Mouse (Mus musculus): ENCODE measurements around the gene Frmd4a. TPM values are rescaled to one million over a fixed set of nuclear protein-coding genes. Genes with fewer than 3 reads are reported as not detected.

The Frmd4a gene
- polyA plus RNA-seq, 1 experiment: 7.7 TPM

DNA sequence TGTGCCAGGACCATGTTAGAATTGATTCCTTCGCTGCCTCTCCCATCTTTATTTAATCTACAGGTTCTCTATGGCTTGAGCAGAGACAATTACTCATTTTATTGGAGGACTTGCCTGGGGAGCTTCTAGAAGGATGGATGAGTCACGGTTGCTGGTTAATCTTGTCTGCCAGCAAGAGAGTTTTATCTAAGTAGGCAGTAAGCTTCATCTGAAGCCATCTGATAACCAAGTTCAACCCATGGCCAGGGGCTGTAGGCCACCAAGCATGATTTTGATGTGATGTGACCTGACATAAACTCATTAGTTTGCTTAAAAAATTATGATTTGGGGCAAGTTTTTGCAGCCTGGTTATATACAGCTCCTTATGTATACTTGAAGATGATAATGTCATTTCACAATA is 38.0 kb downstream of the Frmd4a start:
- Histone ChIP-seq H3K4me3 (replicated peaks) (no peak overlapping the region), H3K4me1 (no peaks in the 10 kb centered on the region), H3K9me3 (no peaks in the 10 kb centered on the region), H3K27me3 (replicated peaks) (peaks cover 2% of the 10 kb centered on the region), H3K36me3 (replicated peaks; ENCODE audit: low read length) (no peaks in the 10 kb centered on the region)
- TF ChIP-seq GATA1 (IDR thresholded peaks at IDR 0.05; ENCODE audit: borderline replicate concordance, low read length) (no peak), FLI1 (IDR thresholded peaks at IDR 0.05; ENCODE audit: low read length) (no peak)

- TF ChIP-seq GATA1 (IDR thresholded peaks at IDR 0.05; ENCODE audit: borderline replicate concordance, low read length) (no peak), FLI1 (IDR thresholded peaks at IDR 0.05; ENCODE audit: low read length) (no peak)
- Histone ChIP-seq H3K4me1 (no peaks in the 10 kb centered on the region), H3K9me3 (no peaks in the 10 kb centered on the region), H3K4me3 (replicated peaks) (no peak overlapping the region), H3K27me3 (replicated peaks) (peaks cover 2% of the 10 kb centered on the region), H3K36me3 (replicated peaks; ENCODE audit: low read length) (no peaks in the 10 kb centered on the region)
These were observed 43.2 kb downstream of the Frmd4a start for GRCm38 (mm10) chr2:4060675-4061074.

GRCm38 (mm10) chr2:4071831-4072230 is 54.3 kb downstream of the Frmd4a start:
- no peaks in the 10 kb centered on the region for H3K36me3 ChIP-seq (replicated peaks; ENCODE audit: low read length)
- H3K27me3 ChIP-seq (replicated peaks): no peaks in the 10 kb centered on the region
- no peaks in the 10 kb centered on the region for H3K4me1 ChIP-seq
- TF ChIP-seq GATA1 (IDR thresholded peaks at IDR 0.05; ENCODE audit: borderline replicate concordance, low read length): no peak
- TF ChIP-seq FLI1 (IDR thresholded peaks at IDR 0.05; ENCODE audit: low read length): no peak
- no peaks in the 10 kb centered on the region for H3K9me3 ChIP-seq
- no peak overlapping the region for H3K4me3 ChIP-seq (replicated peaks)

- Histone ChIP-seq H3K27me3 (replicated peaks) (peaks cover 1% of the 10 kb centered on the region), H3K36me3 (replicated peaks; ENCODE audit: low read length) (no peaks in the 10 kb centered on the region), H3K4me1 (no peaks in the 10 kb centered on the region), H3K9me3 (peaks cover 4% of the 10 kb centered on the region; the same call in 1 of the 2 replicates), H3K4me3 (replicated peaks) (no peak overlapping the region)
- TF ChIP-seq FLI1 (IDR thresholded peaks at IDR 0.05; ENCODE audit: low read length): no peak
- no peak for TF ChIP-seq GATA1 (IDR thresholded peaks at IDR 0.05; ENCODE audit: borderline replicate concordance, low read length)
These were observed 66.4 kb downstream of the Frmd4a start for GRCm38 (mm10) chr2:4083877-4084276.

GRCm38 (mm10) chr2:4097601-4098000 is 80.1 kb downstream of the Frmd4a start:
- Histone ChIP-seq H3K27me3 (replicated peaks) (no peaks in the 10 kb centered on the region), H3K36me3 (replicated peaks; ENCODE audit: low read length) (no peaks in the 10 kb centered on the region), H3K4me1 (no peaks in the 10 kb centered on the region), H3K4me3 (replicated peaks) (no peak overlapping the region), H3K9me3 (peaks cover 6% of the 10 kb centered on the region; the same call in 1 of the 2 replicates)
- TF ChIP-seq GATA1 (IDR thresholded peaks at IDR 0.05; ENCODE audit: borderline replicate concordance, low read length): no peak
- no peak for TF ChIP-seq FLI1 (IDR thresholded peaks at IDR 0.05; ENCODE audit: low read length)

GRCm38 (mm10) chr2:4098948-4099776 is 81.6 kb downstream of the Frmd4a start:
- Histone ChIP-seq H3K27me3 (replicated peaks) (no peaks in the 10 kb centered on the region), H3K4me3 (replicated peaks) (no peak overlapping the region), H3K4me1 (no peaks in the 10 kb centered on the region), H3K9me3 (peaks cover 4% of the 10 kb centered on the region; the same call in 1 of the 2 replicates), H3K36me3 (replicated peaks; ENCODE audit: low read length) (no peaks in the 10 kb centered on the region)
- TF ChIP-seq GATA1 (IDR thresholded peaks at IDR 0.05; ENCODE audit: borderline replicate concordance, low read length): no peak
- no peak for TF ChIP-seq FLI1 (IDR thresholded peaks at IDR 0.05; ENCODE audit: low read length)

DNA sequence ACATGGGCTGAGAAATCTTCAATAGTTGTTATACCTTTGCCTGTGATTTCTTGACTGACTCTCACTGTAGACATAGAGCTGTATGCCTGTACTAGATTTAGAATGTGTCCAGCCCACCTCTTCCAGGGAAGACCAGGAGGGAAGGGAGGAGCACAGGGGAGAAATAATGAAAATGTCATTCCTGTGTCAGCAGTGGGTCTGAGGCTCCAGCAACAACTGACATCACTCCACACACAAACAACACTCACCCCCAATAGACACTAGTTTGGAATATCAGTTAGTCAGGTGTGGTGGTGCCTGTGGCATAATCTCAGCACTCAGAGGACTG is 82.2 kb downstream of the Frmd4a start:
- no peak overlapping the region for H3K4me3 ChIP-seq (replicated peaks)
- no peaks in the 10 kb centered on the region for H3K27me3 ChIP-seq (replicated peaks)
- TF ChIP-seq GATA1 (IDR thresholded peaks at IDR 0.05; ENCODE audit: borderline replicate concordance, low read length): no peak
- TF ChIP-seq FLI1 (IDR thresholded peaks at IDR 0.05; ENCODE audit: low read length): no peak
- peaks cover 4% of the 10 kb centered on the region; the same call in 1 of the 2 replicates for H3K9me3 ChIP-seq
- no peaks in the 10 kb centered on the region for H3K36me3 ChIP-seq (replicated peaks; ENCODE audit: low read length)
- H3K4me1 ChIP-seq: no peaks in the 10 kb centered on the region

- Histone ChIP-seq H3K4me3 (replicated peaks) (no peak overlapping the region), H3K9me3 (no peaks in the 10 kb centered on the region), H3K4me1 (no peaks in the 10 kb centered on the region), H3K36me3 (replicated peaks; ENCODE audit: low read length) (no peaks in the 10 kb centered on the region), H3K27me3 (replicated peaks) (no peaks in the 10 kb centered on the region)
- no peak for TF ChIP-seq FLI1 (IDR thresholded peaks at IDR 0.05; ENCODE audit: low read length)
- no peak for TF ChIP-seq GATA1 (IDR thresholded peaks at IDR 0.05; ENCODE audit: borderline replicate concordance, low read length)
These were observed 83.9 kb downstream of the Frmd4a start for GRCm38 (mm10) chr2:4101370-4101769.

- Histone ChIP-seq H3K27me3 (replicated peaks) (no peaks in the 10 kb centered on the region), H3K36me3 (replicated peaks; ENCODE audit: low read length) (no peaks in the 10 kb centered on the region), H3K4me3 (replicated peaks) (no peak overlapping the region), H3K4me1 (no peaks in the 10 kb centered on the region), H3K9me3 (no peaks in the 10 kb centered on the region)
- no peak for TF ChIP-seq FLI1 (IDR thresholded peaks at IDR 0.05; ENCODE audit: low read length)
These were observed 95.9 kb downstream of the Frmd4a start for GRCm38 (mm10) chr2:4113303-4113920.

DNA sequence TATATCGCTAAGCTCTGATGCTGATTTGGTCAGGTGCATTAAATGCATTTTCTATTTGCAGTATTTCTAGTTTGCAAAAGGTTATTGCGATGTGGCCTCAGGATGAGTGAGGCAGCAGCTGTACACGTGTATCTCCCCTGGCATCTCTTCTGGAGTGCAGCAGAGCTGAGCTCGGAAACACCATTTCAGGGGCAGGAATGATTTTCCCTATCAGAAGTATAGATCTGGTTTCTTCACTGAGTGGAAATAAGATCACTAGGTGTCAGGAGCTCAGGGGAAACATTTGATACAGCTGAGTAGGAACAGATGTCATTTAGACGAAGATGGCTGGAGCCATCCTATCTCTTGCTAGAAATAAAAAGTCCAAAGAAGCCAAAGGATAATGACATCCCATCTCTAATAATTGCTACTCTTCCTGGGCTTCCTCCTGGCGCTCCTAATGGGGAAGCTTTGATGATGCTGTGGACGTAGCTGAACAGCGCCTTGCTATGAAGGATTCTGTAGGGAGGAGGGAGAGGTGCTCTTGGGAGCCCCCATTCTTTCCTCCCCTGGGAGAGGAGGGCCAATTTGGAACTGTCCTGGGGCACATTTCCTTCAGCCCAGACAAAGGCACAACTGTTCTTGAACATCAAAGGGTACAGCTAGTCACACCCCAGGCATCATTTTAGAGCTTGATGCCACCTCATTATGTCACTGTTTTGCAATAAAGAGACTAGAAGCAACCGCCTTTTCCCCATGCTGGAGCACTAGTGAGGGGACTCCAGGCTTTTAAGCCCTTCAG is 102.4 kb downstream of the Frmd4a start:
- Histone ChIP-seq H3K4me3 (replicated peaks) (no peak overlapping the region), H3K36me3 (replicated peaks; ENCODE audit: low read length) (no peaks in the 10 kb centered on the region), H3K27me3 (replicated peaks) (no peaks in the 10 kb centered on the region), H3K4me1 (no peaks in the 10 kb centered on the region), H3K9me3 (no peaks in the 10 kb centered on the region)
- no peak for TF ChIP-seq FLI1 (IDR thresholded peaks at IDR 0.05; ENCODE audit: low read length)
- TF ChIP-seq GATA1 (IDR thresholded peaks at IDR 0.05; ENCODE audit: borderline replicate concordance, low read length): no peak
